Mouse (Mus musculus): Measurements from ENCODE around the gene Csf3.
"Not testable (repeated sequence)": the region's sequence is repeated elsewhere in the genome, so short reads cannot be mapped to it uniquely, and the experiment has no call there.

Csf3 gene

DNA sequence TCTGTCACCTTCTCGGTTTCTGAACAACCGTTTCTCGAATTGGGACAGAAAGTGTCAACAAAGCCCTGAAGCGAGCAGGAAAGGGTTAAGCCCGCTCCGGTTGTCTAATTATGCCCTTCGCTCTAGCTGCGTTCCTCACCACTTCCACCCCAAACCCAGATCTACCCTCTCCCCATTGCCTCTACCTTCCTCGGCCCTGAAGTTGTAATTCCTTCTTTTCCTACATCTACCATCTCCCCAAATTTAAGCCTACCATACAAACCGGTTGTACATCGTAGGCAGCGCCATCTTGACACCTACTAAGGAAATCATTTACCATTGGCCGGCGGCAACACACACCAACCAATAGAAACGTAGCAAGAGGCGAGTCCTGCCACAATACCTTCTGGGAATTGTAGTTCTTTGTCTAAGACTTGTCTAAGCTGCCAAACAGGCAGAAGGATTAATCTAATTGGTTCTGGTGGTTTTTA lies 28.1 kb downstream of the Csf3 start, which contains the start of gene Med24:
Gene Med24 (minus strand): TSS at position 317 of the 470 bp plus-strand sequence.
- peak; percentile 93 for DNase-seq (ENCODE audit: low read depth, low spot score)

DNA sequence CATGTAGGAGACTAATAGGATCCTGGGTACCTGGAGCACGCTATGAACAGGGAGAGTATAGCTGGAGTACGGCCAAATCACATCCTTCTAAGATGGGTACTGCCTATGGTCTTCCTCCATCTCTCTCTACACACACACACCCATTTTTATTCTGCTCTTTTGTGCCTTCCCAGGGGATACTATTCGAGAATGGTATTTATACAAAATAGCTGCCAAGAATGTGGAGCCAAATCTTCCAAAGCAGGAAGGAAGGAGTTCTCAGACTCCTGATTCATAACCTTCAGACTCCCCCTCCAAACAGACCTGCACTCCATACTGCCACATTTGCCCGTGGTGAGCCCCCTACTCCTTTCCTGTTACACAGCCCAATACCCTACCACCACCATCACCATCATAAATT lies 29.7 kb downstream of the Csf3 start:
- no peak for DNase-seq (ENCODE audit: low read depth, low spot score)

DNA sequence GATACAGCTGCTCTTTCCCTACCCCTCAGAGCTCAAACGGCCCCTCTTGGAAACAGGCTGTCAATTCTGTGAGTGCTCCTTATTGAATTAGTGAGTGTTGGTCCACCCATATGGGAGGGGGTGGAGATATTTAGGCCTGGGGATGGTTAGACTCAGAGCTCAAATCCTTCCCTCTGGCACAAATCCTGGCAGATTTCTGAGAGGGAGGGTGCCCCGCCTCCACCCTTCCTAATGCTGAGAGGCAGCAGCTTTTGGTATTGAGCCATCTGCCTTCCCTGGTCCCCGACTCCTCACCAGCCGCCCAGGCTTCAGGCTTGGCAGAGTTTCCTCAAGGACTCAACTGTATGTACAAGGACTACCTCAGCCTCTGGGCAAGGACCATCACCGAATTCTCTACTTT lies 30.1 kb downstream of the Csf3 start:
- DNase-seq (ENCODE audit: low read depth, low spot score): no peak

- DNase-seq (ENCODE audit: low read depth, low spot score): no peak
Measured at GRCm38 (mm10) chr11:98734020-98734419, 33.0 kb downstream of the Csf3 start.

DNA sequence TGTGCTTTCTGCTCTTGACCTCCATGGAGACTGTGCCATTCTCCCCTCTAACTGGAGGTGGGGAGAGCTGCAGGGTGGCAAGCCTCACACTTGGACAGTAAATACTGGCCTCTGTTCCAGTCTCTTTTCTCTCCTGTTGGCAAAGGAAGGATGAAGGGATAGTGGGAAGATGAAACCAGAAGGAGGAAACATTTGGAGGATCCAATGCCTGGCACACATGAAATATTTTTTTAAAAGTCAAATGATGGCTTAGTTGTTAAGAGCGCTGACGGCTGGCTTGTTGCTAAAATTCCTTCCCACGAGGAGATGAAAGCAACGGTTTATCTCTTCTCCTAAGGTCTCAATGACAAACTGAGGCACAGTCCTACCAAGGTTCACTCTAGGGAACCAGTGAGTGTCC lies 34.0 kb downstream of the Csf3 start:
- no peak for DNase-seq (ENCODE audit: low read depth, low spot score)

DNA sequence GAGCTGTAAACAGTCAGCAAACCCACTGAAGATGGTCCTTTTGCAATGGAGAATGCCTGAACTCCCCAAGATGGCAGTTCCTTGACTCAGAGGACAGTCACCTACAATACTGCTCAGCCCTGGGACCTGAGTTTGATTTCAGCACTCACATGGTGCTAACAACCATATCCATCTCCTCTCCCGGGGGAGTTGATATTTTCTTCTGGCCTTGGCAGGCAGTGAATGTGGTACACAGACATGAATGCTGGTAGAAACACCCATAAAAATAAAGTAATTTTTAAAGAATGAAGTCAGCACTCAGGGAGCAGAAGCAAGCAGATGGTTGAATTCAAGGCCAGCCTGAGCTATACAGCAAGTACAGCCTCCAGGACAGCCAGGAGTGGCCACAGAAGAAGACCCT lies 35.1 kb downstream of the Csf3 start:
- no peak for DNase-seq (ENCODE audit: low read depth, low spot score)

- not testable (repeated sequence) for DNase-seq (ENCODE audit: low read depth, low spot score)
Measured at GRCm38 (mm10) chr11:98737220-98737619, 36.2 kb downstream of the Csf3 start.

DNA sequence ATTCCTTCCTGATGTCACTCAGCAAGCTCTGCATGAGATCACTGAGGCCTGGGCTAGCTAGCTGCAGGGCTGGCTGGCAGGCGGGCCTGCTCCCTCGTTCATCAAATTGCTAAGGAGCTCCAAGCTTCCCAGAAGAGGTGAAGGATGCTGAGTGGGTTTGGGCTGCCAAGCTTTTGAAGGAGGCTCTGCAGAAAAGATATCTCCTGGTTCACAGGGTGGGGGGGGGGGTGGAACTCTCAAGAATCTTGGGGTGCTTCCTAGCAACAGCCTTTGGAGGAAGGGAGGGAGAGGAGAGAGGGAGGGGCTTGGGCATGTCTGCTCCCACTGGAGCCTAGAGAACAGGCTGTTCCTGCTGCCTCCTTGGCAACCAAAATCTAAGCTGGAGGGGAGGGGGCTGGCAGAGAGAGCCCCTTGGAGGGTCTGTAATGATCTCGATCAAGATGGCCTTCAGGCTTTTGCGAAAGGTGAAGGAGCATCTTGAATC lies 37.4 kb downstream of the Csf3 start:
- DNase-seq (ENCODE audit: low read depth, low spot score): no peak

- no peak for DNase-seq (ENCODE audit: low read depth, low spot score)
Measured at GRCm38 (mm10) chr11:98738925-98739324, 37.9 kb downstream of the Csf3 start.

DNA sequence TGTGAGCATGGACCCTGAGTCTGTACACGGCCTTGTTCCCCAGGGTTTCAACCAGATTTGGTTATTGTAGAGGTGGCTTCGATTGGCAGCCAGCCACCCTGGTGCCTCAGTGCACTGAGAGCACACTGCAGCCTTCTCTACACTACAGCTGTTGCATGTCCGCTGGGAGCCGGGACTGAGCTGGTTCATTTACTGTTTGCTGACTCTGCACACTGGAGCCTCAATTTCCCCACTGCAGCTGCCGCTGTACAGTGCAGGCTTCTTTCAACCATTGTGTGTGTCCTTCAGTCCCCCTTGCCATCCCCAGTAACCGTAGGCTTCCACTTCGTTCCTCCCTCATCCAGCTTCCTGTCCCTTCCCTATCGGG lies 38.9 kb downstream of the Csf3 start:
- DNase-seq (ENCODE audit: low read depth, low spot score): no peak

- DNase-seq (ENCODE audit: low read depth, low spot score): peak; percentile 59
Measured at GRCm38 (mm10) chr11:98740393-98741050, 39.5 kb downstream of the Csf3 start, which contains the start of gene Thra. Thra (plus strand) TSS chr11:98740638.

- no peak for DNase-seq (ENCODE audit: low read depth, low spot score)
Measured at GRCm38 (mm10) chr11:98741051-98741620, 40.1 kb downstream of the Csf3 start.

GRCm38 (mm10) chr11:98741622-98742396 lies 40.7 kb downstream of the Csf3 start:
- peak; percentile 84 for DNase-seq (ENCODE audit: low read depth, low spot score)

DNA sequence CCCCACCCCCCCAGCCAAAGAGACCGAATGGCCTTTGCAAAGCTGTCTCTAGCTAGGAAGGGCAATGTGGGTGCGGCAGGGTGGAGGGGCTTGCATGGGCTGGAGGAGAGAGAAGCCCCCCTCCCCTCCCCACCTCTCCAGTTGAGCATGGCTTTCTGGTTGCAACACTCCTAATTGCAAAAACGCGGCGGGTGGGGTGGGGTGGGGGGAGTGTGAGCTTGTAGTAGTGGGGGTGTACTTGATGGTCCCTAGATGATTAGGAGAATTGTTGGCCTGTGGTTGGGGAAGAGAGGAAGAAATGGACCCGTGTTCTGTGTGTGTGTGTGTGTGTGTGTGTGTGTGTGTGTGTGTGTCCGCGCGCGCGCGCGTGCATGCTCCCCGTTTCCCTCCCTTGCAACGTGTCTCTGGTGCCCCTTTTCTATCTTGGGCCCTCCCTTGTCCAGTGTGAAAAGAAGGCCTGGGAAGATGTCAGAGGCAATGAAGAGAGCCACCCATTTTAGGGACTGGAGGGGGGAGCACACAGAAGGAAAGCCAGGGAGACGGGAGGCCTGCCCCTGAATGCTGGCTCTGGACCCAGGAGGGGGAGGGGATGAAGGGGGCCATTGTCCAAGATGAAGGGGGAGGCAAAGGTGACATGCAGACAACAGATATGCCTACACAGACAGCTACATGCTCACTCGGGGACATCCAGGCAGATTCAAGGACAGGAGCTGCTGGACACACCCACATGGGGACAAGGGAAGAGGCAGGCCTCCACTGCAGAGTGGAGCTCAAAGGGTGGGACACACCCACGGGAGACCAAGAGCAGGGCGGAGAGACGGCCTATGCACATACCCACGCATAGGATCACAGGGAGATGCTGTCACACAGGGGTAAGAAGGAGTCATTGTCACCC lies 41.6 kb downstream of the Csf3 start:
- no peak for DNase-seq (ENCODE audit: low read depth, low spot score)

- DNase-seq (ENCODE audit: low read depth, low spot score): no peak
Measured at GRCm38 (mm10) chr11:98743655-98744345, 42.7 kb downstream of the Csf3 start.

DNA sequence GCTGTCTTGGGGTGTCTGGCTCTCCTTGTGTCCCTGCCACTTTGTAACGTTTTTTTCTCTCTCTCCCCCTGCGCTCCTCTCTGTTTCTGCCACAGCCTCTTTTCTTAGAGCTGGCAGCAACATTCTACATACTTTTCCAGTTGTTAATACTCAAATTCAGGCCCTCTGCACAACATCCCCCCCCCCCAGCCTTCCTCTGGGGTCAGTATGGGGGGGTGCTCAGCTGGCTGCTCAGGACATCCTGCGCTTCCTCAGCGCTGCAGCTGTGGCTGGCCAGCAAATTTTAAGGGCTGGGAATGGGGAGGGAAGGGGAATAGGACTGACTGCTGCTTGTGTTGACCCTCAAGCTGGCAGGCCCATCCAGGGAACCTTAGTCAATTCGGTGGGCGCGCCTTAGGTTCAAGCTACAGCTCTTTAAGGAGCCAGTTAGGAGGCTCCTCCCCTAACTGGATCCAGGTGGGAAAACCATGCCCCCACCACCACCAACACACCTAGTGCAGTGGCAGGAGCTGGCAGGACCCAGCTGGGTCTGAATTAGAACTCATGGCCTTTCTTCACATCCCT lies 43.5 kb downstream of the Csf3 start:
- no peak for DNase-seq (ENCODE audit: low read depth, low spot score)

DNA sequence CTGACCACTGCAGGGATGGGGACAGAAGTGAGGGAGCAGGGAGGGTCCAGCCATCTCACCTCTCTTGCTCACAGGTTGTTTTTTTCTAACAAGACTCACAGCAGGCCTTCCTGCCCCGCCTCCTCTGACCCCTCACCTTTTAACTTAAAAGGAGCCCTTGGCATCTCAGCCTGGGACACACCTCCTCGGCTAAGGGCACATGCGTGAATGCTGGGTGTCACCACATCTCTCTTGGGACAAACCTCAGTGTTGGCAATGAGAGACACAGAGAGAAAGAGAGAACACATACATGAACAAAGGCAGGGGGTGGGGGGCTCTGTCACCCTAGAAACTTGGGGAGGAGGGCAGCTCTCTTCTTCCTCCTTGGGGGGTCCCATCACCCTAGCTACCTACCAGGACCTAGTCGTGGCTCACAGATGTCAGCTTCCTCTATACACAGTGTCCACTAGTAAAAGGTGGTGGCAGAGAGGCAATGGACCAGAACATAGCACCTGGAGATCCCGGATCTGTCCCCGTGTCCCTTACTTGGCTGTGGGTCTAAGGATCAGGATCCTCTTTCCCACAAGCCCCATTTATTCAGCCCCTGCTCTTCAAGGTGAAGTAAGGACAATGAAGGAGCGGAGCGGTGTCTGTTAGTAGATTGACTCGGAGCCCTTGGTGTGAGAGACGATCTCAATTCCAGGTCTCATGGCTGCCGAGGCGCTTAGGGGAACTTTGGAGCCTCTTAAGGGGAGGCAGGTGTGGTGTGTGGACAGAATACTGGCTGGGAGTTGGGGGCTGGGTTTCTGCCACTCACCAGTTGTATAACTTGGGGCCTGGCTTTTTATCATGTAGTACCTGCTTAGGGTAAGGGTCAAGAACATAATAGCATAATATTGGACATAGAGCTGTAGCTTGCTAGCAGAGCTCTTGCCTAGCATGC lies 45.1 kb downstream of the Csf3 start:
- DNase-seq (ENCODE audit: low read depth, low spot score): no peak

GRCm38 (mm10) chr11:98746855-98747693 lies 46.0 kb downstream of the Csf3 start:
- peak; percentile 79 for DNase-seq (ENCODE audit: low read depth, low spot score)
